Mouse (Mus musculus): ENCODE results near the gene Magi2.
"Not testable (repeated sequence)": the region's sequence is repeated elsewhere in the genome, so short reads cannot be mapped to it uniquely, and the experiment has no call there.

The Magi2 gene

GRCm38 (mm10) chr5:20208110-20208509 lies 981.3 kb downstream of the Magi2 start:
- in situ Hi-C loops (cut with MboI; ENCODE audit: unreplicated experiment in 2 of 2): no loop called here

GRCm38 (mm10) chr5:20213299-20213698 lies 986.5 kb downstream of the Magi2 start:
- in situ Hi-C loops (cut with MboI; ENCODE audit: unreplicated experiment in 2 of 2): no loop called here

GRCm38 (mm10) chr5:20226471-20227210 lies 999.8 kb downstream of the Magi2 start:
- in situ Hi-C loops (cut with MboI; ENCODE audit: unreplicated experiment in 2 of 2): no loop called here

- in situ Hi-C loops (cut with MboI; ENCODE audit: unreplicated experiment in 2 of 2): no loop called here
Observed at GRCm38 (mm10) chr5:20227912-20228762, 1001.3 kb downstream of the Magi2 start.

GRCm38 (mm10) chr5:20231908-20232307 lies 1005.1 kb downstream of the Magi2 start:
- in situ Hi-C loops (cut with MboI; ENCODE audit: unreplicated experiment in 2 of 2): no loop called here

GRCm38 (mm10) chr5:20241523-20241922 lies 1014.7 kb downstream of the Magi2 start:
- in situ Hi-C loops (cut with MboI; ENCODE audit: unreplicated experiment in 2 of 2): no loop called here

- in situ Hi-C loops (cut with MboI; ENCODE audit: unreplicated experiment in 2 of 2): no loop called here
Observed at GRCm38 (mm10) chr5:20242496-20242895, 1015.7 kb downstream of the Magi2 start.

- in situ Hi-C loops (cut with MboI; ENCODE audit: unreplicated experiment in 2 of 2): no loop called here
Observed at GRCm38 (mm10) chr5:20249382-20249781, 1022.5 kb downstream of the Magi2 start.

- in situ Hi-C loops (cut with MboI; ENCODE audit: unreplicated experiment in 2 of 2): no loop called here
Observed at GRCm38 (mm10) chr5:20251541-20251940, 1024.7 kb downstream of the Magi2 start.

GRCm38 (mm10) chr5:20256150-20256868 lies 1029.5 kb downstream of the Magi2 start:
- in situ Hi-C loops (cut with MboI; ENCODE audit: unreplicated experiment in 2 of 2): no loop called here

- in situ Hi-C loops (cut with MboI; ENCODE audit: unreplicated experiment in 2 of 2): no loop called here
Observed at GRCm38 (mm10) chr5:20256933-20257332, 1030.1 kb downstream of the Magi2 start.

GRCm38 (mm10) chr5:20257419-20257818 lies 1030.6 kb downstream of the Magi2 start:
- in situ Hi-C loops (cut with MboI; ENCODE audit: unreplicated experiment in 2 of 2): no loop called here

GRCm38 (mm10) chr5:20259719-20260118 lies 1032.9 kb downstream of the Magi2 start:
- in situ Hi-C loops (cut with MboI; ENCODE audit: unreplicated experiment in 2 of 2): no loop called here

GRCm38 (mm10) chr5:20272680-20273079 lies 1045.8 kb downstream of the Magi2 start:
- in situ Hi-C loops (cut with MboI; ENCODE audit: unreplicated experiment in 2 of 2): not testable (repeated sequence)

GRCm38 (mm10) chr5:20275632-20276031 lies 1048.8 kb downstream of the Magi2 start:
- in situ Hi-C loops (cut with MboI; ENCODE audit: unreplicated experiment in 2 of 2): no loop called here

- in situ Hi-C loops (cut with MboI; ENCODE audit: unreplicated experiment in 2 of 2): no loop called here
Observed at GRCm38 (mm10) chr5:20285080-20285840, 1058.4 kb downstream of the Magi2 start.

GRCm38 (mm10) chr5:20294521-20294920 lies 1067.7 kb downstream of the Magi2 start:
- in situ Hi-C loops (cut with MboI; ENCODE audit: unreplicated experiment in 2 of 2): no loop called here

GRCm38 (mm10) chr5:20299816-20300215 lies 1073.0 kb downstream of the Magi2 start:
- in situ Hi-C loops (cut with MboI; ENCODE audit: unreplicated experiment in 2 of 2): no loop called here

GRCm38 (mm10) chr5:20303056-20303965 lies 1076.5 kb downstream of the Magi2 start:
- in situ Hi-C loops (cut with MboI; ENCODE audit: unreplicated experiment in 2 of 2): no loop called here

Measured in v-Abl transformed pro-B cells (cell line).